Mouse (Mus musculus): Measurements from ENCODE around the gene Gm20604.

The Gm20604 gene

DNA sequence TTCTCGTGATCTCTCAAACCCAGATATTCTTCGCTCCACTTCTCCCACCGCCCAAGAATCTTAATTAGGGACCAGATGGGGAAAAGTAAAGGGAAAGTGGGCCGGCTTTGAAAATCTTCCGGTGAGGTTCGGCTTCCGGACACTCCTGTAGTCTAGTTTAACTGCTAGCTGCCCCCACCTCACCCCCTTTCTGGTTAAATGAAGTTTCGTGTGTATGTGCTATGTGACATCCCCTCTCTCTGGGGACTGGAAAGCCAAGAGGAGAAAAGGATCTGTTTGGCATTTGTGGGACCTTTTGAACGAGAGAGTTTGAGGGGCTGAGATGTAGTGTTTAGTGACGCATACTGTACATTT lies at the start of gene Gm20604:
Gm20604 (minus strand) TSS at position 270 of the 354 bp plus-strand sequence.
- no peak for DNase-seq (ENCODE audit: low read depth, low spot score)

DNA sequence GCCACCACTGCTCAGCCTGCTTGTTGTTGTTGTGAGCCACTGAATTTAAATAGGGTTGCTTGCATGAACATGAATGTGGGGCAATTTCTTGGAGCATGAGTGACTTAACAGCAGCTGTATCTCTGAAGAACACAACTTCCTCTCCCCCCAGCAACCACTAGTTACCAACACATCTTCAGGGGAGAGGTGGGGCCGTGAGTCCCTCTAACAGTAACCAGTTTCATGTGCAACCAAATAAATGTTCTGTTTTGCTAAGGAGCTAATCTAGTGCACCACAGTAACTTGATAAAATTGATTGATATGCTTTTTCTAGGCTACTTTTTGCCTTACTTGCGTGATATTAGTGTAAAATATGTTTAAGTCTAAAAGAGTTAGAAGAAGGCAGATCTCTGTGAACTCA lies 41.1 kb upstream of the Gm20604 start:
- no peak for DNase-seq (ENCODE audit: low read depth, low spot score)

GRCm38 (mm10) chr12:102787927-102788326 lies 29.5 kb upstream of the Gm20604 start:
- no peak for DNase-seq (ENCODE audit: low read depth, low spot score)

DNA sequence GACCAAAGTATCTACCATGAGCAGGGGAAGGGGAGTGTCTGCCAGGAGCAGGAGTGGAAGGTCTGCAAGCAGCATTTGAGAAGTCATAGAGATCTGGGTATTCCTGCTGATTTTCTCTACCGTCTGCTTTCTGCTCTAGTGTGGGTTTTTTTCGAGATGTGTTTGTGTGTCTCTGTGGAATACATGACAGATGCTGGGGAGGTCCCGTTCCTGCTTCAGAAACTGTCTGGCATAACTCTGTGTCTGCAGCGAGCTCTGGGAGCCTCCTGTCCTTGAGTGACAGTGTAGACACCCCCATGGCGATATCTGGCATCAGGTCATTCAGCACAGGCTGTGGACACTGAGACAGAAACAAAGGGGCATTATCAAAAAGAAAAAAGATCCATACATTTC lies 27.1 kb upstream of the Gm20604 start:
- no peak for DNase-seq (ENCODE audit: low read depth, low spot score)

DNA sequence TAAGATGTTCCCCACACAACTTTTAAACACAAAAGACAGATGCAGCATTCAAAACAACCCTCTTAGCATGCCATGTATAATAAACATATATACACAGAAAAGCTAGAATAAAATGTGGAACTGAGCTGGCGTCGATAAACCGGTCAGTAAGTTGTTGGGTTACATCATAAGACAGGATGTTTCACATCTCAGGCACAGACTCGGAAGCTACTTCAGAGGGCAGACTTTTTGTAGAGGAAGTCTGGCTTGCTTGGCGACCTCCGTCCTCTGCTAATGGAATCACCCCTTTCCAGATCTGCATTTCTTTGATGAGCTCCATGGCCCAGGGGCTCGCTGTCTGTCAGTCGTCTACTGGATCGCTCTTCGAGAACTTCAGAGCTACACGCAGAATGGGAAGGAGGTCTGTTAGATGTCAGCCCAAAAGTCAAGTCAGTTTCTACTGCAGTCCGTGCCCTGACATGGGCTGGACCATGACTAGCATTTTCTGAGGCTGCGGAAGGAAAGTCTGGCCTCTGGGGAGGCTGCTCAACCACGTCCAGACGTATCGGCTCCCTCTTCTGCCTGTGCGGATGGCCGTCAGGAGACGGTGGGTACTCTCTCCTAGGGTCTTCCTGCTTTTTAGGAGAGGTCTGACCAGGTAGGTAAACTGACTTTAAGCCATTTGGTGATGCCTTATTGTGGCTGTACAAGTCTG lies 26.6 kb upstream of the Gm20604 start:
- DNase-seq (ENCODE audit: low read depth, low spot score) = no peak

DNA sequence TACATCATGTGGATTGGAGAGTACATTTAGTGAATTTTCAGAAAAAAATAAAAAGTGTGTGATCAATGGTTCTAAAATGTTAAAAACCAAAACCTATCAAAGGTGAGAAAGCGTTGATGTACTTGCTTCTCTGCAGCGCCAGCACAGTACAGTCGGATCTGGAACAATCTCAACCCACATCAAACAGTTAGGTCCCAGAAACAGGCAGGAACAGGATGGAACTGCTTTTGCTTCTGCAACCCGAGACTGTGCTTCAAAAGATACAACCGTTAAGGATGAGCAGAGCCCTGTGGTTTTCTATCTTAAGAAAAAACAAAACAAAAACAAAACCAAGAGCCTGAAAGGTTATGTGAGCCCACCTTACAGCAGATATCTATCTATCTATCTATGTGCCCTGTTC lies 24.4 kb upstream of the Gm20604 start:
- no peak for DNase-seq (ENCODE audit: low read depth, low spot score)

DNA sequence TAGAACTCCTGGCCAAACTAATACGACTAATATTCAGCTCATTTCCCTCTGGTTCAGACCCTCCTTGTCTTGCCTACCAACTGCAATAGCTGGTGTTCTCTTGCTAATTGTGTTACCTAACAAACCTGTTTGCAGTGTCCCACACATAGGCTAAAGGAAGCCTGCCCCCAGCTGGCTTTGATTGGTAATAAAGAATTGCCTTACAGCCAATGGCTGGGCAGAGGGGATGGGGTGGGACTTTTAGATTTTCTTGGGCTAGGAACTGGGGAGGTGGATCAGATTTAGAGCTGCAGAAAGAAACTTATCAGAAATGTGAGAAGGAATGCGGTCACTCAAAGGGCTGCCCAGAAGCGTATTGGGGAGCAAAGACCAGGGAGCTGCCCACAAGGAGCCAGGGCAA lies 21.0 kb upstream of the Gm20604 start:
- peak; percentile 42 for DNase-seq (ENCODE audit: low read depth, low spot score)

- no peak for DNase-seq (ENCODE audit: low read depth, low spot score)
Measured at GRCm38 (mm10) chr12:102778151-102778550, 19.7 kb upstream of the Gm20604 start.

DNA sequence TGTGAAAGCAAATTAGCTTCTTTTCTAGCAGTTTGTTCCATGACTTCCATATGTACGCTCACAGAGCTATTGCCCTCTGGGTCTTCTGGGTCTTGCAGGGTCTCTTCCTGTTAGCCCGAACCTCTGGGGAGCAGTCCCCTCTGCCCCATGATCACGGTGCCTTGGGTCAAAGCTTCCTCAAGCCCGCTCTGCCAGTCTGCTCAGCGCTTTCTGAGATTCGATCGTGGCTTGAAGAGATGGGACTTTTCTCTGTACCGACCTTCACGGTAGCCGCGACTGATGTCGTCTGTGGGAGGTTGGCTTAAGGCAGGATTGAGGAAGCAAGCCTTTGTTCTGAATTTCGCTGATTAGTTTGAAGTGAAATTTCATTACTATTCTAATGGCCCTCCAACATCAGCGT lies 17.6 kb upstream of the Gm20604 start:
- DNase-seq (ENCODE audit: low read depth, low spot score) = no peak

- no peak for DNase-seq (ENCODE audit: low read depth, low spot score)
Measured at GRCm38 (mm10) chr12:102772676-102773075, 14.2 kb upstream of the Gm20604 start.

- no peak for DNase-seq (ENCODE audit: low read depth, low spot score)
Measured at GRCm38 (mm10) chr12:102771601-102772000, 13.1 kb upstream of the Gm20604 start.

GRCm38 (mm10) chr12:102769000-102769399 lies 10.5 kb upstream of the Gm20604 start:
- DNase-seq (ENCODE audit: low read depth, low spot score) = peak; percentile 49

- no peak for DNase-seq (ENCODE audit: low read depth, low spot score)
Measured at GRCm38 (mm10) chr12:102763696-102764095, 5.2 kb upstream of the Gm20604 start.

DNA sequence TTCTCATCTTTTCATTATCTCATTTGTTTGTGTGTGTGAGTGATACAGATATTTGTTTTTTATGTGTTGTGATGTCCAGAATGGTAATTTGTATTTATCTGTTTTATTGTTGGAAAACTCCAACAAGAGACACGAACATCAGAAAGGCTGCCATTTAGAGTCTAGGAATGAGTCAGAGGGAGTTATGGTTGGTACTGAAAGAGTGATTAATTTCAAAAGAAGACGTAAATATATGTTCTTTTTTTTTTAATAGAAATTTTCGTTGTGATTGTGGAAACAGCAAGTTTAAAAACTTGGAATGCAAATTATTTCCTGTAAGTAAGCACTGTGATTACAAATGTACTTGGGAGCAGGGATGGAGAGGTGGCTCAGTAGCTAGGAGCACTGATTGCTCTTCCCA lies 3.2 kb upstream of the Gm20604 start:
- no peak for DNase-seq (ENCODE audit: low read depth, low spot score)

- DNase-seq (ENCODE audit: low read depth, low spot score) = no peak
Measured at GRCm38 (mm10) chr12:102758936-102759335, 464 bp upstream of the Gm20604 start.

DNA sequence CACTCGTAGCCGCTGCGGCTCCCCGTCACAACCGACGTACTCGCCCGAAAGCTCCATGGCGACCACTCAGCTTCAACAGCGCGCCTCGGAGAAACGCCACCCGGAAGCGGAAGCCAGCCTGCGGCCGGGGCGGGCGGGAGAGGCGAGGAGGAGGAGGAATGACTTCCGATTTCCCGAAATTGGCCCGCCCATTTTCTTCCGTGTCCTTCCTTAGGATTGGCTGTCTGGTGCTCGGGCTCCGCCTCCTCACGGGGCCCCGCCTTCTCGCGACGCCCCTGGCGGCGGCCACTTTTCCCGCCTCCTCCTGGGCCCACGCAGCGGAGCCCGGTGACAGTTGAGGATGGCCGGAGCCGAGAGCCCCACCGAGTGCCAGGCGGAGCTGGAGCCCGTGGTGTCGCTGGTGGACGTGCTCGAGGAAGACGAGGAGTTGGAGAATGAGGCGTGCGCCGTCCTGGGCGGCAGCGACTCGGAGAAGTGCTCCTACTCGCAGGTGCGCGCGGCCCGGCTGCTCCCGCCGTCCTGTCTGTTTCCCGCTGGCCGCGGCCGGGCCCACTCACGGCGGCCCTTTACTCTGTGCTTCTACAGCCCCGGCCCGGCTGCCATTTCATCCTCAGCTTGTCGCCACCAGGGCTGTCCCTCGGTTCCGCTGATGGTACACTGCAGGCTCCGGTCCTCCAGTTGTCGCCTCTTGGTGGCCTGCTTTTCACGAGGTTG lies 626 bp downstream of the Gm20604 start, which contains the start of the genes Gm28051, Gon7 and Ubr7:
Gm28051 (minus strand) TSS at position 77 of the 714 bp plus-strand sequence.
Gon7 (minus strand) TSS at position 115 of the 714 bp plus-strand sequence.
Ubr7 (plus strand) TSS at position 279 of the 714 bp plus-strand sequence.
- DNase-seq (ENCODE audit: low read depth, low spot score) = peak; percentile 97

DNA sequence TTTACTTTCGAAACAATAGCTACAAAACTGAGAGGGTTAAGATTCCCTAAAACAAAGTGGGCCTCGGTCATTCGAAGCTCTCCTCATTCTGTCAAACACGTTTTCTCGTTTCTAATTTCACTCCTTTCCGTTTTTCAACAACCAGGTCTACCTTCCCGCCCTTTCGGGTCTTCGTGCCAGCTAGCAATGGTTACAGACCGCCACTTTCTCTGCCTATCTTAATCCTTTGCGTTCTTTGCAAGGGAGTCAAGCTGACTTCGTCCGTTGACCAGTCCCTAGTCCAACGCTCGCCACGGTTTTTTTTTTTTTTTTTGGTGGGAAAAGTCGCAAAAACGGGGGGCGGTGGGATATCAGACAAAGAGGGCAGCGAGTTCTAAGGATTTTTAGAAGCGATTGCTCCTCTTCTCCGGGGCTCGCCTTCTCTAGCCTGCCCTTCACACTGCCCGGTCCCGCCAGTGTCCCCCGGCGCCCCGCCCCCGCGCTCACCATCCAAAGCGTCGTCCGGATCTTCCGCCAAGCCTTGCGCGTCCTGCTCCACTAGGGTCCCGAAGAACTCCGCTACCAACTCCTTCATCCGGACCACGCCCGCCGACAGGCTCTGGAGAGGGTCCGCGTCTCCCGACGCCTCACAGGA lies 1.3 kb downstream of the Gm20604 start:
- DNase-seq (ENCODE audit: low read depth, low spot score) = peak; percentile 26

GRCm38 (mm10) chr12:102756304-102756703 lies 2.2 kb downstream of the Gm20604 start:
- DNase-seq (ENCODE audit: low read depth, low spot score) = peak; percentile 75

GRCm38 (mm10) chr12:102748256-102748655 lies 10.2 kb downstream of the Gm20604 start:
- no peak for DNase-seq (ENCODE audit: low read depth, low spot score)

GRCm38 (mm10) chr12:102744839-102745238 lies 13.6 kb downstream of the Gm20604 start:
- peak; percentile 82 for DNase-seq (ENCODE audit: low read depth, low spot score)

GRCm38 (mm10) chr12:102743589-102744574 lies 14.6 kb downstream of the Gm20604 start, which contains the start of the genes Moap1 and Tmem251:
Gene Moap1 (minus strand): TSS chr12:102743661.
Gene Tmem251 (plus strand): TSS chr12:102743762.
- DNase-seq (ENCODE audit: low read depth, low spot score) = peak; percentile 94
